10 mouse cellular contexts compared by ENCODE assay signal in genomic region chr9:109128211-109128610, GRCm38 (mm10). TPM values are rescaled to one million over a fixed set of nuclear protein-coding genes. Genes with fewer than 3 reads are reported as not detected.
DNase-seq lines count a peak whose midpoint lies in the region; ATAC-seq and TF ChIP-seq lines count a peak whose summit lies in the region.
"Had no signal": no experiment of that assay in that cellular context is flagged by ENCODE, and none has a peak within 500 bp of the region (broad histone marks: within the 10 kb centered on the region; RNA-seq: fewer than 3 reads in every experiment).

No protein-coding gene starts in this region.

- no peak for ATAC-seq in liver, postnatal 0 days
- no peak for ATAC-seq in liver, embryonic 12.5 days

- TF ChIP-seq POLR2A in heart, adult 2 months (IDR thresholded peaks at IDR 0.05; ENCODE audit: insufficient read depth, low read depth, low read length): no peak

- no peaks in the 10 kb centered on the region for H3K27me3 ChIP-seq in heart, adult 2 months (ENCODE audit: control insufficient read depth, insufficient read depth, low read length)
- no peaks in the 10 kb centered on the region for H3K27me3 ChIP-seq in liver, postnatal 0 days (ENCODE audit: insufficient read depth, low read length)
- no peaks in the 10 kb centered on the region for H3K27me3 ChIP-seq in liver, embryonic 12.5 days (replicated peaks)

- TF ChIP-seq EP300 in heart, adult 2 months (IDR thresholded peaks at IDR 0.05; ENCODE audit: insufficient read depth, low read depth, low read length): no peak
- TF ChIP-seq EP300 in liver, postnatal 0 days (IDR thresholded peaks at IDR 0.05; ENCODE audit: low read depth): no peak

- DNase-seq in heart, adult 2 months: no peak
- DNase-seq in heart, adult 8-10 months (ENCODE audit: low spot score): no peak
- no peak for DNase-seq in liver, postnatal 0 days
- DNase-seq in MEL-GATA-1-ER (ENCODE audit: extremely low read depth, low read depth): peak; percentile 13
- peak; percentile 23 to 80 for DNase-seq in kidney, postnatal 36 days
- no peak for DNase-seq in thymus, postnatal 10 days (ENCODE audit: low spot score in 2 of 2)

- H3K4me2 ChIP-seq in liver, postnatal 0 days (ENCODE audit: low read depth, low read length): no peak overlapping the region
- H3K4me2 ChIP-seq in liver, embryonic 12.5 days: no peak overlapping the region

- H3K79me2 ChIP-seq in heart, adult 2 months (replicated peaks; ENCODE audit: control insufficient read depth, insufficient read depth, low read length): no peaks in the 10 kb centered on the region

- 44% methylated on average over 3 of the region's 3 CpGs for WGBS in heart, adult 2 months
- 39% methylated on average over 3 of the region's 3 CpGs for WGBS in liver, postnatal 0 days (ENCODE audit: insufficient replicate concordance)
- WGBS in liver, embryonic 12.5 days (ENCODE audit: insufficient replicate concordance): 26% methylated on average over 3 of the region's 3 CpGs

- no peak overlapping the region for H3K9ac ChIP-seq in heart, adult 2 months (ENCODE audit: low read depth, low read length)
- no peak overlapping the region for H3K9ac ChIP-seq in liver, postnatal 0 days (replicated peaks)
- no peak overlapping the region for H3K9ac ChIP-seq in liver, embryonic 12.5 days

- H3K27ac ChIP-seq in heart, adult 2 months: no peak overlapping the region
- H3K27ac ChIP-seq in liver, postnatal 0 days (ENCODE audit: low read depth): no peak overlapping the region
- no peak overlapping the region for H3K27ac ChIP-seq in liver, embryonic 12.5 days

- peak; percentile 72 for TF ChIP-seq CTCF in heart, adult 2 months (IDR thresholded peaks at IDR 0.05)
- peak; percentile 44 for TF ChIP-seq CTCF in liver, postnatal 0 days (IDR thresholded peaks at IDR 0.05; ENCODE audit: low read depth)

- no peaks in the 10 kb centered on the region for H3K9me3 ChIP-seq in liver, postnatal 0 days (ENCODE audit: low read length)
- H3K9me3 ChIP-seq in liver, embryonic 12.5 days (replicated peaks): no peaks in the 10 kb centered on the region

- H3K4me1 ChIP-seq in heart, adult 2 months (ENCODE audit: control insufficient read depth, insufficient read depth, low read length): no peaks in the 10 kb centered on the region
- H3K4me1 ChIP-seq in liver, postnatal 0 days (ENCODE audit: insufficient read depth): 0 out of 2 replicates have a peak, but pooled peaks cover 3% of the 10 kb centered on the region
- no peaks in the 10 kb centered on the region for H3K4me1 ChIP-seq in liver, embryonic 12.5 days

- intact Hi-C loops in heart, adult 2 months (cut with DNase I): no loop called here

- H3K36me3 ChIP-seq in heart, adult 2 months (ENCODE audit: control insufficient read depth, insufficient read depth, low read length): no peaks in the 10 kb centered on the region
- H3K36me3 ChIP-seq in liver, postnatal 0 days (replicated peaks; ENCODE audit: insufficient read depth, low read length): no peaks in the 10 kb centered on the region
- no peaks in the 10 kb centered on the region for H3K36me3 ChIP-seq in liver, embryonic 12.5 days

- no peak overlapping the region for H3K4me3 ChIP-seq in heart, adult 2 months
- no peak overlapping the region for H3K4me3 ChIP-seq in liver, postnatal 0 days (ENCODE audit: low read depth, low read length)
- no peak overlapping the region for H3K4me3 ChIP-seq in liver, embryonic 12.5 days

RNA-seq across cellular contexts. Expression of gene Plxnb1, which starts 33.0 kb away (rescaled TPM):
- total RNA-seq in heart, adult 2 months (2021): 10 to 100 TPM; 15.7 to 21.1 TPM
- 25.0 and 31.9 TPM in 2 replicates for polyA plus RNA-seq in heart, adult 2 months (2012; rRNA removed)
- total RNA-seq in heart, adult 8-10 months (2022): 10 to 100 TPM; 21.6 to 25.9 (median 22.9) TPM
- polyA plus RNA-seq in liver, postnatal 0 days (2015; fragmentation: Nextera tagmentation; extraction: Ambion mirVana): 1.9 and 2.2 TPM in 2 replicates
- polyA plus RNA-seq in liver, embryonic 12.5 days (2016; fragmentation: Nextera tagmentation; extraction: Ambion mirVana): 4.9 TPM in 2 replicates

RNA-seq across cellular contexts. Expression of gene Fbxw21, which starts 33.6 kb away (rescaled TPM):
- total RNA-seq in heart, adult 2 months (2021): not detected
- not detected in 2 replicates for polyA plus RNA-seq in heart, adult 2 months (2012; rRNA removed)
- not detected for total RNA-seq in heart, adult 8-10 months (2022)
- polyA plus RNA-seq in liver, postnatal 0 days (2015; fragmentation: Nextera tagmentation; extraction: Ambion mirVana): not detected in 2 replicates
- not detected in 2 replicates for polyA plus RNA-seq in liver, embryonic 12.5 days (2016; fragmentation: Nextera tagmentation; extraction: Ambion mirVana)
- total RNA-seq: layer of hippocampus, postnatal 14 days; monocyte, adult 5-6 weeks had no signal
- polyA plus RNA-seq: frontal cortex, adult 2 months had no signal

RNA-seq across cellular contexts. Expression of gene Tma7, which starts 45.8 kb away (rescaled TPM):
- 100 to 1,000 TPM; 218 to 235 TPM for total RNA-seq in heart, adult 2 months (2021)
- 41.4 and 59.3 TPM in 2 replicates for polyA plus RNA-seq in heart, adult 2 months (2012; rRNA removed)
- 100 to 1,000 TPM; 220 to 257 (median 236) TPM for total RNA-seq in heart, adult 8-10 months (2022)
- 283 and 284 TPM in 2 replicates for polyA plus RNA-seq in liver, postnatal 0 days (2015; fragmentation: Nextera tagmentation; extraction: Ambion mirVana)
- 522 and 538 TPM in 2 replicates for polyA plus RNA-seq in liver, embryonic 12.5 days (2016; fragmentation: Nextera tagmentation; extraction: Ambion mirVana)

RNA-seq across cellular contexts. Expression of gene Ccdc51, which starts 45.9 kb away (rescaled TPM):
- total RNA-seq in heart, adult 2 months (2021): 10 to 100 TPM; 11.1 to 11.8 TPM
- 7.0 and 9.2 TPM in 2 replicates for polyA plus RNA-seq in heart, adult 2 months (2012; rRNA removed)
- total RNA-seq in heart, adult 8-10 months (2022): 10 to 100 TPM; 10.5 to 13.4 (median 12.7) TPM
- 8.9 and 9.1 TPM in 2 replicates for polyA plus RNA-seq in liver, postnatal 0 days (2015; fragmentation: Nextera tagmentation; extraction: Ambion mirVana)
- polyA plus RNA-seq in liver, embryonic 12.5 days (2016; fragmentation: Nextera tagmentation; extraction: Ambion mirVana): 14.5 and 15.3 TPM in 2 replicates

RNA-seq across cellular contexts. Expression of gene Atrip, which starts 54.3 kb away (rescaled TPM):
- total RNA-seq in heart, adult 2 months (2021): 1 to 10 TPM; 8.0 to 9.0 TPM
- polyA plus RNA-seq in heart, adult 2 months (2012; rRNA removed): 10.0 and 13.9 TPM in 2 replicates
- 1 to 10 TPM; 8.1 to 9.4 (median 8.5) TPM for total RNA-seq in heart, adult 8-10 months (2022)
- polyA plus RNA-seq in liver, postnatal 0 days (2015; fragmentation: Nextera tagmentation; extraction: Ambion mirVana): 6.1 and 6.7 TPM in 2 replicates
- 18.6 and 19.4 TPM in 2 replicates for polyA plus RNA-seq in liver, embryonic 12.5 days (2016; fragmentation: Nextera tagmentation; extraction: Ambion mirVana)

Comparison
In these comparisons a context has a peak if more than half of its experiments do, and no peak if none do; other contexts are left out.
1. DNase-seq: peak in MEL-GATA-1-ER (single experiment) and kidney, postnatal 36 days (2 of 2); none in heart, adult 2 months (0 of 2), heart, adult 8-10 months (single experiment), liver, postnatal 0 days (single experiment) and thymus, postnatal 10 days (0 of 2).